Mouse (Mus musculus) kidney, postnatal 0 days (tissue): ENCODE data around the gene Pecr. TPM values are rescaled to one million over a fixed set of nuclear protein-coding genes. Genes with fewer than 3 reads are reported as not detected.

Experiments
- ATAC-seq: fragments of 200-750 bp; cut with Nextera tagmentation; replicated peaks from 2 replicates; pipeline ENCODE4 v1.8.0; 2017; ENCODE audit warnings: low read depth, moderate number of reproducible peaks, moderate TSS enrichment, moderate library complexity; ENCODE audit not compliant: low FRiP score
- DNase-seq: peaks from one replicate; pipeline ENCODE4 v3.0.0-alpha.2; 2016; ENCODE audit warnings: low spot score
- H3K27ac ChIP-seq: fragments of 300-500 bp; sonication (generic); 2 replicates; pipeline ENCODE4 v1.5.1; 2014; ENCODE audit warnings: mild to moderate bottlenecking
- H3K27me3 ChIP-seq: fragments of 300-500 bp; sonication (generic); 2 replicates; pipeline ENCODE4 v1.6.1; 2014; ENCODE audit warnings: low read length, mixed read lengths; ENCODE audit not compliant: insufficient read depth
- H3K36me3 ChIP-seq: fragments of 300-500 bp; sonication (generic); 2 replicates; pipeline ENCODE4 v1.6.1; 2014; ENCODE audit warnings: low read length, mixed read lengths; ENCODE audit not compliant: insufficient read depth
- H3K4me1 ChIP-seq: fragments of 300-500 bp; sonication (generic); replicated peaks from 2 replicates; pipeline ENCODE4 v1.6.1; 2014; ENCODE audit warnings: antibody characterized with exemption, low read length, mixed read lengths; ENCODE audit not compliant: insufficient read depth
- H3K4me2 ChIP-seq: fragments of 300-500 bp; sonication (generic); 2 replicates; pipeline ENCODE4 v1.6.1; 2014; ENCODE audit warnings: mild to moderate bottlenecking, low read length, moderate library complexity, mixed read lengths
- H3K4me3 ChIP-seq: fragments of 300-500 bp; sonication (generic); replicated peaks from 2 replicates; pipeline ENCODE4 v1.5.1; 2014; ENCODE audit warnings: low read depth, low read length
- H3K9ac ChIP-seq: fragments of 300-500 bp; sonication (generic); 2 replicates; pipeline ENCODE4 v1.6.1; 2014; ENCODE audit warnings: low read depth, low read length
- H3K9me3 ChIP-seq: fragments of 300-500 bp; sonication (generic); replicated peaks from 2 replicates; pipeline ENCODE4 v1.6.1; 2016; ENCODE audit warnings: low read length, inconsistent platforms, mixed read lengths
- CTCF ChIP-seq: IDR thresholded peaks from 2 replicates; pipeline ENCODE4 v1.5.1; 2016; ENCODE audit warnings: antibody characterized with exemption, low read depth, mild to moderate bottlenecking, moderate library complexity
- WGBS: fragments of 180-500 bp; shearing (Covaris S2); extraction: QIAGEN DNeasy Blood & Tissue Kit; methylation state at CpG from one replicate; pipeline ENCODE4 v1.1.7; 2014; 5-methylcytosine and 5-hydroxymethylcytosine counted together
- polyA plus RNA-seq: library from polyadenylated mRNA; unstranded; fragments of >200 nt; fragmentation: Nextera tagmentation; extraction: Ambion mirVana; gene quantifications from 2 replicates; pipeline ENCODE4 v1.2.1, GENCODE M21; 2015

The Pecr gene
- polyA plus RNA-seq, result 82.0 and 87.8 TPM in 2 replicates

DNA sequence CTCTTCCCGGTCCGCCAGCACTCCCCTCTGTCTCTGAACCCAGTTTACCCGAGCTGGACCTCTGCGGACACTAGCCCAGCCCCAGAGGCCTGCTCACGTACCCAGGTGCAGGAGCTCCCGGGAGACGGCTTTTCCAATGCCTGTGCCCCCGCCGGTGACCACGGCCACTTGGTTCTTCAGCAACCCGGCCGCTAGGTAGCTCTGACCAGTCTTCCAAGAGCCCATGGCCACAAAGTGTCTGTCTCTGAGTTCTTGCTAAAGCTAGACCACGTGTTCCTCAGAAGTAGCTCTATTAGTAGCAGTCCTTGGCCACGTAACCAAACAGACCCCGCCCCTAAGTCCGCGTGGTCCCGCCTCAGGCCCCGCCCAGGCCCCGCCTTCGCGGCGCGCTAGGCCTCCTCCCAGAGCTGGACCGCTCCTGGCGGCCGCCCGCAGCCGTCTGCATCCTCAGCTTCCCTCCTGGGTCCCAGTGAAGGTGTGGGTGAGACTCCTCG is at the start of gene Pecr, which contains the start of gene Tmem169:
TSS of gene Pecr (minus strand) at position 323 of the 494 bp plus-strand sequence.
TSS of gene Tmem169 (plus strand) at position 378 of the 494 bp plus-strand sequence.
- Histone ChIP-seq H3K36me3 (no peaks in the 10 kb centered on the region), H3K9ac (peak within 1 kb of the TSS; percentile 71), H3K27ac (peak within 1 kb of the TSS; percentile 76; the same call in 1 of the 2 replicates), H3K27me3 (no peaks in the 10 kb centered on the region), H3K9me3 (no peaks in the 10 kb centered on the region), H3K4me1 (no peaks in the 10 kb centered on the region), H3K4me3 (peak within 1 kb of the TSS; percentile 54), H3K4me2 (peak within 1 kb of the TSS; percentile 88)
- peak; percentile 97 for DNase-seq
- under 1% methylated on average over 30 of the region's 30 CpGs for WGBS
- ATAC-seq, result peak; percentile 98
- TF ChIP-seq CTCF, result peak; percentile 39; the same call in 1 of the 2 replicates

DNA sequence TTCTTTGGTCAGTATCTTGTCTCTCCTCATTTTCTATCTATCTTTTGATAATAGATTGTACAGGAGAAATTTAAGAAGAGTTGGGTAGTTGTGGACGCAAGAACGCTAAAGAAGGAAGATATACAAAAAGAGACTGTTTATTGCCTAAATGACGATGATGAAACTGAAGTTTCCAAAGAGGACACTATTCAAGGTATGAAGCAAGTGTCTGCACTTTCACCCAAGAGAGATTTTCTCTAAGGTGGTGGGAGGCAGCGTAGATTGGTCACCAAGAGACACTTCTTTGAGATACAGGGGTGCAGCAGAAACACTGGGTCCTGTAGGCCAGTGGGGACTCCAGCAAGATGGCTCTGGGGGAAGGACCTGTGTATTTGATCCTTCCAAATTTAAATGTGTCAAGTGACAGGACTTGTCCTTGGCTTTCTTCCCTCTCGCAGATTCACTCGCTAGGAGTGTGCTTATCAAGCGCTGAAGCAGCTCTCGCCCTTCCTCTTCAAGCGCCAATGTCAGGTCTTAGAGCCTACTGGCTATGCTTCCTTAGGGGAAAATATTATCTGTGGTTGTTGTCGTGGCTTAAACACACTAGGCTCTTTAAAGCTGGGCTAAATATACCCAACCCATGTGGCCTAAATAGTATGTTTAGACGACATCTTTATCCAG is 42.2 kb upstream of the Pecr start:
- no peaks in the 10 kb centered on the region for H3K4me1 ChIP-seq
- peaks cover 40% of the 10 kb centered on the region; the same call in 1 of the 2 replicates for H3K36me3 ChIP-seq
- ATAC-seq, result no peak

DNA sequence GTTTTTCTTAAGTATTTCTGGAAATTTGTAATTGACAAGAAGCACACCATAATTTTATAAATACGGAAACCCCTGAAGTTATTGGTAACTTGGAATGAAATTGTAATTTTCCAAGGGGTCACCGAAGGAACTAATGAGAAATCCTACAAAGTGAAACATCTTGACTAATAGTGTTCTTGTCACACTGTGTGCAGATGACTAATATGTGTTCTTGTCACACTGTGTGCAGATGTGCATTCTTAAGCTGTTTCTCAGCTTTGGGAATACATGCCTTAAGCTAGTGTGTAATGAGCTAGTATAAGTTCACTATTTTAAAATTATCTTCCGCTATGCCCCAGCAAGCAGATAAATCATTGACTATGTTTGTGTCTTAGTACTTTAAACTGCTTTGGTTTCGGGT is 39.1 kb upstream of the Pecr start:
- no peak for TF ChIP-seq CTCF
- ATAC-seq, result no peak
- Histone ChIP-seq H3K36me3 (peaks cover 28% of the 10 kb centered on the region; the same call in 1 of the 2 replicates), H3K4me3 (no peak overlapping the region), H3K27me3 (no peaks in the 10 kb centered on the region), H3K4me1 (no peaks in the 10 kb centered on the region), H3K27ac (no peak overlapping the region), H3K4me2 (no peak overlapping the region), H3K9me3 (no peaks in the 10 kb centered on the region), H3K9ac (no peak overlapping the region)
- 82% methylated on average over 4 of the region's 4 CpGs for WGBS
- DNase-seq, result no peak

More for the DNA sequence above, 42.2 kb upstream of the Pecr start:
- TF ChIP-seq CTCF, result no peak
- Histone ChIP-seq H3K27me3 (no peaks in the 10 kb centered on the region), H3K4me3 (no peak overlapping the region), H3K27ac (no peak overlapping the region), H3K9ac (no peak overlapping the region), H3K4me2 (no peak overlapping the region), H3K9me3 (no peaks in the 10 kb centered on the region)
- WGBS, result 96% methylated on average over 11 of the region's 11 CpGs
- DNase-seq, result no peak

- H3K4me3 ChIP-seq, result no peak overlapping the region
- H3K4me1 ChIP-seq, result no peaks in the 10 kb centered on the region
- no peak overlapping the region for H3K4me2 ChIP-seq
- ATAC-seq, result no peak
- H3K36me3 ChIP-seq, result peaks cover 29% of the 10 kb centered on the region
- no peak for TF ChIP-seq CTCF
- WGBS, result 84% methylated on average over 5 of the region's 5 CpGs
- H3K9ac ChIP-seq, result no peak overlapping the region
- no peak for DNase-seq
- no peaks in the 10 kb centered on the region for H3K9me3 ChIP-seq
- no peak overlapping the region for H3K27ac ChIP-seq
- H3K27me3 ChIP-seq, result no peaks in the 10 kb centered on the region
Measured at GRCm38 (mm10) chr1:72320759-72321158, 36.6 kb upstream of the Pecr start.

GRCm38 (mm10) chr1:72316901-72317300 is 32.8 kb upstream of the Pecr start:
- H3K9me3 ChIP-seq, result no peaks in the 10 kb centered on the region
- TF ChIP-seq CTCF, result no peak
- H3K4me1 ChIP-seq, result no peaks in the 10 kb centered on the region
- 39% methylated on average over 7 of the region's 7 CpGs for WGBS
- ATAC-seq (no peak), DNase-seq (no peak)
- H3K27ac ChIP-seq, result no peak overlapping the region
- no peak overlapping the region for H3K4me2 ChIP-seq
- peaks cover 26% of the 10 kb centered on the region for H3K36me3 ChIP-seq
- H3K4me3 ChIP-seq, result no peak overlapping the region
- H3K27me3 ChIP-seq, result no peaks in the 10 kb centered on the region
- H3K9ac ChIP-seq, result no peak overlapping the region

GRCm38 (mm10) chr1:72316409-72316808 is 32.3 kb upstream of the Pecr start:
- WGBS, result 72% methylated on average over 8 of the region's 8 CpGs
- H3K4me2 ChIP-seq, result no peak overlapping the region
- no peaks in the 10 kb centered on the region for H3K9me3 ChIP-seq
- no peaks in the 10 kb centered on the region for H3K27me3 ChIP-seq
- no peak overlapping the region for H3K27ac ChIP-seq
- no peak overlapping the region for H3K4me3 ChIP-seq
- H3K4me1 ChIP-seq, result no peaks in the 10 kb centered on the region
- DNase-seq (no peak), ATAC-seq (no peak)
- H3K36me3 ChIP-seq, result peaks cover 26% of the 10 kb centered on the region
- TF ChIP-seq CTCF, result 0 out of 2 replicates have a peak, but pooled peaks have one; percentile 8
- no peak overlapping the region for H3K9ac ChIP-seq
